Mouse (Mus musculus): ENCODE measurements at regions not wholly inside any gene's neighbourhood (a gene's known extent, or its start where the extent isn't known, plus 50 kb on each side); places are given as distances from the start of the nearest gene placed in this dataset.

GRCm38 (mm10) chr10:96534547-96535124 is 82.2 kb upstream of the Btg1 start:
- H3K4me1 ChIP-seq (replicated peaks; ENCODE audit: control insufficient read depth, insufficient read depth): no peaks in the 10 kb centered on the region
- H3K9ac ChIP-seq (ENCODE audit: low read length): no peak overlapping the region
- H3K27ac ChIP-seq (replicated peaks): no peak overlapping the region
- no peak for TF ChIP-seq EP300 (optimal IDR thresholded peaks at IDR 0.05)
- TF ChIP-seq CTCF (IDR thresholded peaks at IDR 0.05; ENCODE audit: low read depth): no peak
- H3K27me3 ChIP-seq (ENCODE audit: control insufficient read depth, insufficient read depth, low read length): no peaks in the 10 kb centered on the region
- 90% methylated on average over 7 of the region's 7 CpGs for WGBS
- DNase-seq (ENCODE audit: low spot score): no peak
- H3K9me3 ChIP-seq (ENCODE audit: control insufficient read depth, low read length): no peaks in the 10 kb centered on the region
- H3K4me2 ChIP-seq (replicated peaks; ENCODE audit: low read depth): no peak overlapping the region
- H3K36me3 ChIP-seq (ENCODE audit: control insufficient read depth, insufficient read depth, low read length): no peaks in the 10 kb centered on the region
- ATAC-seq (ENCODE audit: low FRiP score, low TSS enrichment): no peak
- no peak overlapping the region for H3K4me3 ChIP-seq (ENCODE audit: low read depth, low read length)

DNA sequence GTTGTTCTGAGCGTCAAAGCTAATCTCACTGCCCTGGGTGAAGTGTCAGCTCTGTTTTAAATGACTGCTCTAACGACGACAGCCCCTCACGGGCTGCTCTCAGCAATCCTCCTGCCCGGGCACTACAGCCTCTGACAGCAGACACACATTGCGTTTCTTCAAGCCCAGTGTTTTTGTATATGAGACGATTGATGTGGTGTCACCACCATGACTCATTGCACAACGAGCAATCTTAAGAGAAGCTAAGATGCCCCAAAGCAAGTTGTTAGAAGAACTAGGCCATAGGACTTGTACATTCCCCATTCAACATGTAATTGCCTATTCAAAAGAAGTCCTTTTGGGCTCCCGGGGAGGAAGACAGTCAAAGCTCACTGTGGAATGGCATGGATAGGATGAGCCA is 81.3 kb upstream of the Btg1 start:
- Histone ChIP-seq H3K4me2 (replicated peaks; ENCODE audit: low read depth) (no peak overlapping the region), H3K4me3 (ENCODE audit: low read depth, low read length) (no peak overlapping the region), H3K9me3 (ENCODE audit: control insufficient read depth, low read length) (no peaks in the 10 kb centered on the region), H3K4me1 (replicated peaks; ENCODE audit: control insufficient read depth, insufficient read depth) (no peaks in the 10 kb centered on the region), H3K36me3 (ENCODE audit: control insufficient read depth, insufficient read depth, low read length) (no peaks in the 10 kb centered on the region), H3K9ac (ENCODE audit: low read length) (no peak overlapping the region), H3K27me3 (ENCODE audit: control insufficient read depth, insufficient read depth, low read length) (no peaks in the 10 kb centered on the region), H3K27ac (replicated peaks) (no peak overlapping the region)
- DNase-seq (ENCODE audit: low spot score): no peak
- WGBS: 36% methylated on average over 9 of the region's 9 CpGs
- no peak for ATAC-seq (ENCODE audit: low FRiP score, low TSS enrichment)
- TF ChIP-seq CTCF (IDR thresholded peaks at IDR 0.05; ENCODE audit: low read depth) (no peak), EP300 (optimal IDR thresholded peaks at IDR 0.05) (no peak)

- H3K27ac ChIP-seq (replicated peaks): no peak overlapping the region
- H3K4me3 ChIP-seq (ENCODE audit: low read depth, low read length): no peak overlapping the region
- DNase-seq (ENCODE audit: low spot score) (no peak), ATAC-seq (ENCODE audit: low FRiP score, low TSS enrichment) (no peak)
- no peaks in the 10 kb centered on the region for H3K4me1 ChIP-seq (replicated peaks; ENCODE audit: control insufficient read depth, insufficient read depth)
- H3K27me3 ChIP-seq (ENCODE audit: control insufficient read depth, insufficient read depth, low read length): no peaks in the 10 kb centered on the region
- H3K9me3 ChIP-seq (ENCODE audit: control insufficient read depth, low read length): no peaks in the 10 kb centered on the region
- no peaks in the 10 kb centered on the region for H3K36me3 ChIP-seq (ENCODE audit: control insufficient read depth, insufficient read depth, low read length)
- whole genome bisulfite sequencing: 100% methylated on average over 2 of the region's 2 CpGs
- no peak overlapping the region for H3K9ac ChIP-seq (ENCODE audit: low read length)
- H3K4me2 ChIP-seq (replicated peaks; ENCODE audit: low read depth): no peak overlapping the region
- TF ChIP-seq CTCF (IDR thresholded peaks at IDR 0.05; ENCODE audit: low read depth) (no peak), EP300 (optimal IDR thresholded peaks at IDR 0.05) (no peak)
Measured at GRCm38 (mm10) chr10:96540828-96541227, 76.0 kb upstream of the Btg1 start.

- Histone ChIP-seq H3K9me3 (ENCODE audit: control insufficient read depth, low read length) (no peaks in the 10 kb centered on the region), H3K4me3 (ENCODE audit: low read depth, low read length) (no peak overlapping the region), H3K4me1 (replicated peaks; ENCODE audit: control insufficient read depth, insufficient read depth) (no peaks in the 10 kb centered on the region), H3K9ac (ENCODE audit: low read length) (no peak overlapping the region), H3K27ac (replicated peaks) (no peak overlapping the region), H3K27me3 (ENCODE audit: control insufficient read depth, insufficient read depth, low read length) (no peaks in the 10 kb centered on the region), H3K36me3 (ENCODE audit: control insufficient read depth, insufficient read depth, low read length) (no peaks in the 10 kb centered on the region), H3K4me2 (replicated peaks; ENCODE audit: low read depth) (no peak overlapping the region)
- no peak for ATAC-seq (ENCODE audit: low FRiP score, low TSS enrichment)
- TF ChIP-seq CTCF (IDR thresholded peaks at IDR 0.05; ENCODE audit: low read depth) (no peak), EP300 (optimal IDR thresholded peaks at IDR 0.05) (no peak)
- 47% methylated on average over 6 of the region's 6 CpGs for WGBS
- no peak for DNase-seq (ENCODE audit: low spot score)
Measured at GRCm38 (mm10) chr10:96545312-96545711, 71.5 kb upstream of the Btg1 start.

- no peak for TF ChIP-seq CTCF (IDR thresholded peaks at IDR 0.05; ENCODE audit: low read depth)
- TF ChIP-seq EP300 (optimal IDR thresholded peaks at IDR 0.05): no peak
- Histone ChIP-seq H3K27ac (replicated peaks) (no peak overlapping the region), H3K9me3 (ENCODE audit: control insufficient read depth, low read length) (no peaks in the 10 kb centered on the region), H3K9ac (ENCODE audit: low read length) (no peak overlapping the region), H3K4me3 (ENCODE audit: low read depth, low read length) (no peak overlapping the region), H3K27me3 (ENCODE audit: control insufficient read depth, insufficient read depth, low read length) (no peaks in the 10 kb centered on the region), H3K4me1 (replicated peaks; ENCODE audit: control insufficient read depth, insufficient read depth) (no peaks in the 10 kb centered on the region), H3K4me2 (replicated peaks; ENCODE audit: low read depth) (no peak overlapping the region), H3K36me3 (ENCODE audit: control insufficient read depth, insufficient read depth, low read length) (no peaks in the 10 kb centered on the region)
- 54% methylated on average over 2 of the region's 2 CpGs for WGBS
- ATAC-seq (ENCODE audit: low FRiP score, low TSS enrichment) (no peak), DNase-seq (ENCODE audit: low spot score) (no peak)
Measured at GRCm38 (mm10) chr10:96545761-96546388, 70.9 kb upstream of the Btg1 start.

DNA sequence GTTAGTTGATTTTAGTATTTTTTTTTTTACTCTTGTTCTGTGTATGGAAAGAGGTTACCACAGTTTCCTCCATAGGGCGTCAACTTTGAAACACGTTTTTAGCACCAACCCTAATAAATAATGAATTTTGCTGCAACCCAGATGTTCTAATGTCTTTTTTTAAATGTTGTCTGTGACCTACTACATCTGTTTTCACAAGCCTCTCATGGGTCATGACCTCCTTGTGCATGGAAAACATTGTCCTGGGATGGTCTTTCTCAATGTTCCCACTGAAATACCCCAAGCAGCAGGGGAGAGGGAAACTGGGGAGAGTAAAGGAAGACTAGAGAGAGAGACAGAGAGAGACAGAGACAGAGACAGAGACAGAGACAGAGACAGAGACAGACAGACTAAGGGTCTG is 67.2 kb upstream of the Btg1 start:
- Histone ChIP-seq H3K4me1 (replicated peaks; ENCODE audit: control insufficient read depth, insufficient read depth) (no peaks in the 10 kb centered on the region), H3K9me3 (ENCODE audit: control insufficient read depth, low read length) (no peaks in the 10 kb centered on the region), H3K4me2 (replicated peaks; ENCODE audit: low read depth) (no peak overlapping the region), H3K27me3 (ENCODE audit: control insufficient read depth, insufficient read depth, low read length) (no peaks in the 10 kb centered on the region), H3K4me3 (ENCODE audit: low read depth, low read length) (no peak overlapping the region), H3K27ac (replicated peaks) (no peak overlapping the region), H3K9ac (ENCODE audit: low read length) (no peak overlapping the region), H3K36me3 (ENCODE audit: control insufficient read depth, insufficient read depth, low read length) (no peaks in the 10 kb centered on the region)
- DNase-seq (ENCODE audit: low spot score) (no peak), ATAC-seq (ENCODE audit: low FRiP score, low TSS enrichment) (no peak)
- TF ChIP-seq CTCF (IDR thresholded peaks at IDR 0.05; ENCODE audit: low read depth) (no peak), EP300 (optimal IDR thresholded peaks at IDR 0.05) (no peak)
- WGBS: 67% methylated on average over 2 of the region's 2 CpGs

Data from stomach, postnatal 0 days (tissue).